Mouse (Mus musculus) kidney, adult 11 months (tissue): ENCODE results near the gene Agap2.

Source experiments
- DNase-seq: peaks from one replicate; pipeline ENCODE4 v3.0.0; 2022

Agap2 gene

GRCm38 (mm10) chr10:127075080-127075479, at the start of gene Agap2:
Agap2 (plus strand) TSS chr10:127075284.
- DNase-seq = no peak

GRCm38 (mm10) chr10:127030336-127031296, 44.5 kb upstream of the Agap2 start, which contains the start of gene Tsfm:
Tsfm (minus strand) TSS chr10:127030840.
- DNase-seq = peak; percentile 79

- DNase-seq = peak; percentile 88
These were observed 41.8 kb upstream of the Agap2 start for GRCm38 (mm10) chr10:127033301-127033741.

GRCm38 (mm10) chr10:127036273-127036672, 38.8 kb upstream of the Agap2 start:
- peak; percentile 84 for DNase-seq

GRCm38 (mm10) chr10:127037641-127038040, 37.4 kb upstream of the Agap2 start:
- peak; percentile 75 for DNase-seq

GRCm38 (mm10) chr10:127040569-127041214, 34.4 kb upstream of the Agap2 start:
- DNase-seq = no peak

- DNase-seq = no peak
These were observed 33.8 kb upstream of the Agap2 start, which contains the start of the genes Mettl1 and Eef1akmt3 for GRCm38 (mm10) chr10:127041274-127041766. Mettl1 (plus strand) TSS chr10:127041414. Eef1akmt3 (minus strand) TSS chr10:127041513.

- DNase-seq = peak; percentile 85
These were observed 33.2 kb upstream of the Agap2 start for GRCm38 (mm10) chr10:127041774-127042338.

- no peak for DNase-seq
These were observed 32.5 kb upstream of the Agap2 start for GRCm38 (mm10) chr10:127042468-127043115.

GRCm38 (mm10) chr10:127043187-127043586, 31.9 kb upstream of the Agap2 start:
- peak; percentile 94 for DNase-seq

- no peak for DNase-seq
These were observed 27.1 kb upstream of the Agap2 start, which contains the start of gene Cyp27b1 for GRCm38 (mm10) chr10:127047954-127048353. Cyp27b1 (plus strand) TSS chr10:127048250.

- no peak for DNase-seq
These were observed 26.3 kb upstream of the Agap2 start for GRCm38 (mm10) chr10:127048608-127049394.

GRCm38 (mm10) chr10:127049395-127050118, 25.5 kb upstream of the Agap2 start:
- DNase-seq = no peak

- DNase-seq = no peak
These were observed 25.0 kb upstream of the Agap2 start for GRCm38 (mm10) chr10:127050119-127050474.

GRCm38 (mm10) chr10:127054646-127055045, 20.4 kb upstream of the Agap2 start:
- DNase-seq = no peak

GRCm38 (mm10) chr10:127055406-127055805, 19.7 kb upstream of the Agap2 start:
- DNase-seq = no peak

GRCm38 (mm10) chr10:127056490-127056889, 18.6 kb upstream of the Agap2 start:
- DNase-seq = no peak

GRCm38 (mm10) chr10:127058161-127058560, 16.9 kb upstream of the Agap2 start:
- peak; percentile 67 for DNase-seq

GRCm38 (mm10) chr10:127058708-127059107, 16.4 kb upstream of the Agap2 start:
- no peak for DNase-seq

GRCm38 (mm10) chr10:127059174-127059967, 15.7 kb upstream of the Agap2 start:
- no peak for DNase-seq
